Mouse (Mus musculus) ovary, postnatal 14 days (tissue): ENCODE data around the gene Naa15.

Source experiments
- DNase-seq: peaks from one replicate; pipeline ENCODE4 v3.0.0; 2022; ENCODE audit warnings: low spot score

Naa15 gene

DNA sequence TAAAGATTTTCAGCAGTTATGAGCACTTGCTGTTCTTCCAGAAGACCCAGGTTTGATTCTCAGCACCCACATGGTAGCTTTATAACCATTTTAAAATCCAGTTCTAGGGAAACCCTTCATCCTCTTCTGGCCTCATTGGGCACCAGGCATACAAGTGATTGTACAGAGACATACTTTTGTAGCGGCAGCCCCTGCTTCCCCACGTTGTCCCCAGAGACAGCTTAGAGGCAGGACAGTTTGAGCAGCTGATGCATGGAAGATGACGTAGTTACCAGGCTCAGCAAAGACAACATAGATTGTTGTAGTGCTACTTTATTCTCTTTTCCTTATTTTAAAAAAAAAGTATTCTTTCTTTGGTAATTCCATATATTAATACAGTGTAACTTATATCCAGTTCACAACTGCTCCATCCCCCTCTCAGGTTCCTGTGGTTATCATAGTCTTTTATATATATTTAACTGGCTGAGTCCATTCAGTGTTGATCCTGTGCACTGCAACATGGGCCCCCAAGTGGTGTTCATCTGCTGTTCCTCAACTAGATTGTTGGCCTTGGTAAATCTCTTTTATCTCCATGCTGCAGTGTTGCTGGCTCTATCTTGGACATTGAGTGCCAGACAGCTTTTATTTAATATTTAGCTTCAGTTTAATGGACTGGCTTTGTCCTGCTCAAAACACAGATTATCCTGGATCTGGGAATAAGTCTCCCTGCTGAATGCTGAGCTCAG lies 20.1 kb downstream of the Naa15 start:
- DNase-seq, result no peak

- no peak for DNase-seq
Observed at GRCm38 (mm10) chr3:51468530-51468929, 53.6 kb downstream of the Naa15 start.

GRCm38 (mm10) chr3:51475706-51476105 lies 60.8 kb downstream of the Naa15 start:
- no peak for DNase-seq

DNA sequence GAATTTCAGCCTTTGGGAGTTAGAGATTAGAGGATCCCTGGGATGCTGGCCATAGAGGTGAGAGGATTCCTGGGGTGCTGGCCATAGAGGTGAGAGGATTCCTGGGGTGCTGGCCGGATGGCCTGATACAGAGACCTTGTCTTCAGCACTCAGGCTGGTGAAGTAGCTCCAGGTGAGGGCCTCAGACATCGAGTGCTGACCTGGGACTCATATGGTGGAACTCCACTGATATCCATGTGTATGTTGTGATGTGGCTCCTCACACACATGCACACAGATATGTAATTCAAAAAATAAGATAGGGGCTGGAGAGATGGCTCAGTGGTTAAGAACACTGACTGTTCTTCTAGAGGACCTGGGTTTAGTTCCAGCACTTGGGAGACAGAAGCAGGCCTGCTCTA lies 64.9 kb downstream of the Naa15 start:
- DNase-seq, result no peak

GRCm38 (mm10) chr3:51481059-51481458 lies 66.1 kb downstream of the Naa15 start:
- DNase-seq, result peak; percentile 32

GRCm38 (mm10) chr3:51481881-51482280 lies 66.9 kb downstream of the Naa15 start:
- no peak for DNase-seq

DNA sequence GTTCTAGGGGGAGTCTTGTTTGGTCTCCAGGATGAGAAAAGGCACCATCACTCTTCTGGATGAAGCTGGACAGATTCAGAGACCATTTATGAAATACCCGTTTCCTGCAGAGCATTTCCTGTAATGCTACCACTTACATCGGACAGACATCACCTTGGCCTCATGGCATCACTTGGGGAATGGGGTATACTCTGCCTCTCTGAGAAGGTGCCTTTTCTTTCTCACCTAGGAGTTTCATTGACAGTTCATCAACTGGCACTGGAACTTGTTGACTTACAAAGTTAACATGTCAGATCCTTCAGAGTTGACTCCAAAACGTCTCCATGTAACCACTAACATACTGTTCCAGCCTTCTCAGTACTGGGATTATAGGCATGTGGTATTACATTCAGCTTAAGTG lies 67.8 kb downstream of the Naa15 start:
- no peak for DNase-seq

DNA sequence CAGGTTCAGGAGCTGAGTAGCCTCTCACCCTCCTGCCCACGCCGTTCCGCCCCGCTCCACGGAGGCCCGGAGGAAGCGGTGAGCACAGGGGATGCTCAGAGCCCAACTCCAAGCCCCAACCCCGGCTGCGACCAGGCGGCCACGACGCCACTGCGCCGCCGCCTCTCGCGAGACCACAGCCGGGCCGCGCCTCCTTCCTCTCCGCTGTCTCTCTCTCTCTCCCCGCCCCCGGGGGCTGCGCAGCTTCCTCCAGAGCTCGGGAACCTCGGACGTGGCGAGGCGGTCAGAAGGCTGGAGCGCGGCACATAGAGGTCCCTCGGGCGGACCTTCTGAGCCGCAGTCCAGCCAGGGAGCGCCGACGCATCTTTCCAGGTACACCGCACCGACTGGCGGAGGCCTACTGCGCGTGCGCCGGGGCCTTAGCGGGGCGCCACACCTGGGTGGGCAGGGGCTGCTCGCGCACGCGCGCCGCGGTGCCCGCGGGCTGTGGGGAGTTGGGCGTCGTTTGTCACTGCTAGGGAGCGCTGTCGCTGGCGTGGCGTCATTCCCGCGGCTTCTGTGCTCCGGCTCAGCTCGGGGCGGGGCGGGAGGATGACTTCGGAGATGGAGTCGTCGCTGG lies 68.9 kb downstream of the Naa15 start, which contains the start of gene Rab33b:
Gene Rab33b, plus strand, starts transcription at position 180 of the 619 bp plus-strand sequence.
- DNase-seq, result peak; percentile 98

DNA sequence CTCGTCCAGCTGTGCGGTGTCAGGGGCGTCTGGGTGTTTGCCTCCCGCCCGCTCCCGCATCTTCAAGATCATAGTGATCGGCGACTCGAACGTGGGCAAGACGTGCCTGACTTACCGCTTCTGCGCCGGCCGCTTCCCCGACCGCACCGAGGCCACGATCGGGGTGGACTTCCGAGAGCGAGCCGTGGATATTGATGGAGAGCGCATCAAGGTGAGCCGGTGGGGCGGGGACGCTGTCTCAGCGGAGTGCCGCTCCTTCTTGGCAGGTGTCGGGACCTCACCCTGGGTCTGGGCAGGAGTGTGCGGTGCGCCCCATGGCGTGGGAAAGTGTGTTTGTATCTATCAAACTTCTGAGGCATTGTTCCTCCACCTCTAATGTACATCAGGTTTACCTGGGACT lies 69.4 kb downstream of the Naa15 start:
- DNase-seq, result no peak

DNA sequence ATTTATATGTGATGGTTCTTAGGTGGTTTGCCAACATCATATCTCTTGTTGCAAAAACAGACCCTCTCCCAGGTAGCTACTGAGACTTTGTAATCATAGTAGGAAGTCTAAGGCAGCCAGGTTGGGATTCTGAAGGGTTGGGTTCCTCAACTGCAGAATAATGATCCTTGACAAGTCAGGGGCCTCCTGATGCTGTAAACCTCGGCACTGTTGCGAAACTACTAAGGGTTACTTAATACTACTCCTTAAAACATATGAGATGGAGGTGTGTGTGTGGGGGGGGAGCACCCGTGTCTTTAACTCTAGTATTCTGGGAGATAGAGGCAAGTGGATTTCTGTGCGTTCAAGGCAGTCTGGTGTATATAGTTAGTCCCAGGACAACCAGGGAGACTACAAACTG lies 70.4 kb downstream of the Naa15 start:
- no peak for DNase-seq

- DNase-seq, result no peak
Observed at GRCm38 (mm10) chr3:51486491-51487195, 71.7 kb downstream of the Naa15 start.

DNA sequence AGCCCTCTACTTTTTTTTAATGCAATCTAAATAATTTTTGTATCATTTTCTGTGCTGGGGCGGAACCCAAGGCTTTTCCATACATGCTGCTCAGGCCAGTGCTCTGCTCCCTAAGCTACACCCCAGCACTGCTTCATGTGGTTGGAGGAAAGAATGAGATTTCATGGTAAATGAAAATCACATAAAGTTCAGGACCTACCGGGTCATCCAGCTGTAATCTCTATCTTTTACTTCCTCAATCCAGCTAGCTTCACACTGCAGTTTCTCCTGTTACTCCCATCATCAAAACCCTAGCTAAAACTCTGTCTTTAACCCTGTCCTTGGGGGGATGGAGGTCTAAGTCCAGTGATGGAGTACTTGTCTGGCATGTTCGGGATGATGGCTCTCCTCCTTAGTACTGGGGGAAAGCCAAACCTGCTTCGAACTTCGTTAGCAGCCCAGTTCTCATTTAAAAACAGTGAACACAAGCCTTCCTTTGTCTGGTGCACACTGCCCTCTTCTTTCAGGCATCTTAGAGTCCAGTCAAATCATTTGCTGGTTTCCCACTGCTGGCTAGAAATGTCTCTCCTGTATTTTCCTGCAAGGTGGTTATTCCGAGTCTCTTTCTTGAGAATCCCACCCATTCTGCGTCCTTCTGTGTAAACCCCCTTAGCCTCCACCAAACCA lies 75.3 kb downstream of the Naa15 start:
- no peak for DNase-seq

GRCm38 (mm10) chr3:51493272-51493838 lies 78.4 kb downstream of the Naa15 start:
- DNase-seq, result no peak

DNA sequence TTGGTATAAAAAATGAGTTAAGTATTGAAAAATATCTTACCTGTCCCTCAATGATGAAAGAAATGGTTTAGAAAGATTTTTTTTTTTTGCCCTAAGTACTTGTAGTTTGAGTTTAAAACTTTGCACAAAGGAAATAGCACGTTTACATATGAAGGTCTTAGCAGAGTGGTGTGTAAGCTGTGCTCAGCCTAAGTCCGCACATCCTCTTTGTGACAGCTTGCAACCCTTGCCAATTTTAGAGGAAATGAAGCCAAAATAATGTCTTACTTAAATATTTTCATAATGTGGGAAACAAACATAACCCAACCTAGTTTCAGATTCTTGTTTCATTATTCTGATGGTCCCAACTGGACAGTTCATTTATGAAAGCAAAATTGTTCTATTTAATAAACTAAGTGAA lies 79.5 kb downstream of the Naa15 start:
- no peak for DNase-seq

DNA sequence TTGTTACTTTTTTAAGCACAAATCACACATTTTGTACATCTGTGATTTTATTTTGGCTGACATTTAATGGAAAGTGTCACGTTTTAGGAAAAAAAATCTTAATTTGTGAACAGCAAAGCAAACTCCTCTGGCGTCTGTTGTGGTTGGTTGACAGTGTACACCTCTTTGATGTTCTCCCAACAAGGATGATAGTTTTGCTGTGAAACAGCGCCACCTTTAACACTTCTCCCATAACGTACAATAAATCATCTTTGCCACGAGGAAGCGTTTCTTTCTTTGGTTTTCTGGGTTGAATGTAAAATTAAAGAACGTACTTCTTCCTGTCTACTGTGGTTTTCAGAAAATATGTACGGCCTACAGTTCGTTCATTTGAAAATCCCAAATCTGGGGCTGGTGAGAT lies 80.7 kb downstream of the Naa15 start:
- DNase-seq, result no peak

- DNase-seq, result no peak
Observed at GRCm38 (mm10) chr3:51497978-51498377, 83.0 kb downstream of the Naa15 start.

DNA sequence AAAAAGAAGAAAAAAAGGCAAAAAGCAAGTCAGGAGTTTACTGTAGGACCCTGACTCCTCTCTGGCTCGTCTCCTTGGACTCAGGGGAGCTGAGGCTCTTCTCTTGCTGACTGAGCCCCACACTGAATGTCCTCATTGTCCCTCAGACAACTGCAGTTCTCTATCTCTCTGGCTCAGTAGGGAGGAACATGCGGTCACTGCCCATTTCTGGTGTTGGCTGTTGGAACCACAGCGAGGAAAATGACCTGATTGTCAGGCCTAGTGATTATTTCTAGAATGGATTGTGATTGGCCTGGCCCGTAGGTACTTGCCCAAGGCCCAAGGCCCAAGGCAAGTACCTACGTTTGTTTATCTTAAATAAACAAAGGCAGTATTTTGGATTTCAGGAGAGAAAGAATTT lies 83.7 kb downstream of the Naa15 start:
- no peak for DNase-seq

DNA sequence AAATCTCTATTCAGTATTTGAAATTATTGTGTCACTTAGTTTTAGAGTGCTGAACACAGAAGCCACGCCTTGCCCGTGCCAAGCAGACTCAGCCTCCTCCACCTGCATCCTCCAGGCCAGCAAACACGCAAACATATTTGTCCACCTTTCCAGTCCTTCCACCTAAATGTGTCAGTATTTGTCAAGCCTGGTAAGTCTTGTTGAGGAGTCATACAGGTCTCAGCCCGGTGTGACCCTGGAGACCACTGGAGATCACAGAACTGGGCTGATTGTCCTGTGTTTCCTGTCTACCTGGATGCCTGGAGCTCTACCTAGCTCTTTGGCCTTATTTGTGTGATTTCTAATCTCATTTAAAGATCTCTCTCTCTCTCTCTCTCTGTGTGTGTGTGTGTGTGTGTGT lies 84.9 kb downstream of the Naa15 start:
- no peak for DNase-seq

- no peak for DNase-seq
Observed at GRCm38 (mm10) chr3:51504385-51504952, 89.5 kb downstream of the Naa15 start.

DNA sequence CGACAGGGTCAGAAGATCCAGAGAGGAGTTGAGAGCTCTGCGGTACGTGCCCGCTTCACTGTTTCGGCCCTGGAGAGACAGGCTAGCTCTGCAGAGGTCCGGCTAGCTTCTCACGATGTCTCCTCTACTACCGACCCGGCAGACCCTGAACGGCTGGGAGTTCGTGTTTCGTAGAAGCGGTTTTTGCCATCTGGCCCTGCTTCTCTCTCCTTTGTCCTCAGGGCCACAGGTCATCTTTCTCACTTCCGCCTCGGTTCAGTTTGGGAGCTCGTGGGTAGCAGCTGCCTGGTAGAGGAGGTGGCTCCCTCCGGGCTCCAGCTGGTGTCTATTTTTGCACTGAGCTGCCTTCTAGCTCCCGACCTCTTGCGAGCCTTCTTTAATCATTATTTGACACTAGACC lies 90.5 kb downstream of the Naa15 start:
- no peak for DNase-seq

- peak; percentile 79 for DNase-seq
Observed at GRCm38 (mm10) chr3:51510903-51511302, 96.0 kb downstream of the Naa15 start.

GRCm38 (mm10) chr3:51511983-51512382 lies 97.0 kb downstream of the Naa15 start:
- no peak for DNase-seq
